In the genomic region with DNA sequence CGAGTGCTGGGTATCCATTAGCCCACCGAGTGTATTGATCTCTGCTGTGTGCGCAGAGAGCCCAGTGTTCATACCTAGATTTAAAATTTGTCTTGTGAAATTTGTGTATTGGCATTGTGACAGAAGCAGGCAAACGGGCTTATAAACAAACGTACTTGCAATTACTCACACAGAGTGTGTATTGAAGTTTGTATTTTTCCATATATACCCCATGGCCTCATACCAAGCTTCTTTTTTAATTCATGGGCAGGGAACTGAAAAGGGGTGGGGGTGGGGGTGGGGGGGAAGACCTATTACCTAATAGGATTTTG, we compare ENCODE assay signal across 9 mouse cellular contexts. TPM values are rescaled to one million over a fixed set of nuclear protein-coding genes. Genes with fewer than 3 reads are reported as not detected.
DNase-seq lines count a peak whose midpoint lies in the region; ATAC-seq and TF ChIP-seq lines count a peak whose summit lies in the region.
"Had no signal": no experiment of that assay in that cellular context is flagged by ENCODE, and none has a peak within 500 bp of the region (broad histone marks: within the 10 kb centered on the region; RNA-seq: fewer than 3 reads in every experiment).

No protein-coding gene starts in this region.

- no peaks in the 10 kb centered on the region for H3K9me3 ChIP-seq in heart, embryonic 12.5 days (replicated peaks)
- H3K9me3 ChIP-seq in E14TG2a.4 (ENCODE audit: low read length) = peaks cover 25% of the 10 kb centered on the region
- no peaks in the 10 kb centered on the region for H3K9me3 ChIP-seq in liver, embryonic 16.5 days (replicated peaks; ENCODE audit: control insufficient read depth, low read length)

- H3K27me3 ChIP-seq in heart, embryonic 12.5 days (replicated peaks) = no peaks in the 10 kb centered on the region
- H3K27me3 ChIP-seq in E14TG2a.4 (ENCODE audit: insufficient read depth, low read length) = peaks cover 9% of the 10 kb centered on the region
- H3K27me3 ChIP-seq in liver, embryonic 16.5 days (ENCODE audit: control insufficient read depth, insufficient read depth, low read depth, low read length) = no peaks in the 10 kb centered on the region

- no peaks in the 10 kb centered on the region; the same call in 1 of the 2 replicates for H3K36me3 ChIP-seq in heart, embryonic 12.5 days
- peaks cover 8% of the 10 kb centered on the region for H3K36me3 ChIP-seq in E14TG2a.4 (ENCODE audit: insufficient read depth, low read length)
- H3K36me3 ChIP-seq in liver, embryonic 16.5 days (ENCODE audit: control insufficient read depth, insufficient read depth) = no peaks in the 10 kb centered on the region

- peak overlapping the region; percentile 90 for H3K4me2 ChIP-seq in heart, embryonic 12.5 days
- H3K4me2 ChIP-seq in liver, embryonic 16.5 days (ENCODE audit: low read depth, low read length) = peak overlapping the region; percentile 82

- intact Hi-C loops in heart, postnatal 14 days (cut with DNase I) = loop anchor here (5.0 kb wide), 2 partner anchors 54 to 69 kb away; no protein-coding TSS in a partner anchor

- WGBS in heart, embryonic 12.5 days = 72% methylated on average over 5 of the region's 5 CpGs
- WGBS in liver, embryonic 16.5 days (ENCODE audit: insufficient replicate concordance) = 60% methylated on average over 5 of the region's 5 CpGs

- no peak for TF ChIP-seq CTCF in E14TG2a.4 (conservative IDR thresholded peaks at IDR 0.05; ENCODE audit: low read length)

- DNase-seq in heart, postnatal 14 days = no peak
- no peak for DNase-seq in adrenal gland, postnatal 10 days
- DNase-seq in ovary, postnatal 14 days (ENCODE audit: low spot score) = no peak
- DNase-seq in gastrocnemius, adult 8-10 months (ENCODE audit: low spot score in 2 of 2) = no peak
- DNase-seq: B cell, adult 2 months had no signal

- no peak for ATAC-seq in heart, embryonic 12.5 days (ENCODE audit: insufficient number of reproducible peaks, low FRiP score)
- 0 out of 2 replicates have a peak, but pooled peaks have one; percentile 0 for ATAC-seq in granulocyte monocyte progenitor cell, adult 5-6 weeks (replicated peaks; ENCODE audit: poor library complexity, severe bottlenecking)
- ATAC-seq in liver, embryonic 16.5 days (ENCODE audit: low read depth) = no peak

- H3K4me3 ChIP-seq in heart, embryonic 12.5 days = peak overlapping the region; percentile 98
- H3K4me3 ChIP-seq in E14TG2a.4 (replicated peaks; ENCODE audit: low read length) = peak overlapping the region; percentile 85
- peak overlapping the region; percentile 71 for H3K4me3 ChIP-seq in liver, embryonic 16.5 days (ENCODE audit: low read depth, low read length)

- H3K9ac ChIP-seq in heart, embryonic 12.5 days = 0 out of 2 replicates have a peak overlapping the region, but pooled peaks have one; percentile 91
- H3K9ac ChIP-seq in liver, embryonic 16.5 days (ENCODE audit: low read depth, low read length) = no peak overlapping the region; the same call in 1 of the 2 replicates

- no peak overlapping the region for H3K27ac ChIP-seq in heart, embryonic 12.5 days (ENCODE audit: poor library complexity, severe bottlenecking)
- H3K27ac ChIP-seq in liver, embryonic 16.5 days (ENCODE audit: low read length) = no peak overlapping the region

- no peaks in the 10 kb centered on the region for H3K4me1 ChIP-seq in heart, embryonic 12.5 days (replicated peaks)
- peaks cover 52% of the 10 kb centered on the region for H3K4me1 ChIP-seq in E14TG2a.4 (replicated peaks; ENCODE audit: low read depth, low read length)
- H3K4me1 ChIP-seq in liver, embryonic 16.5 days (ENCODE audit: control insufficient read depth, low read depth, low read length) = peaks cover 3% of the 10 kb centered on the region

RNA-seq across cellular contexts. Expression of a gene that starts 1.5 kb away (rescaled TPM):
- polyA plus RNA-seq in heart, embryonic 12.5 days (2016; fragmentation: Nextera tagmentation; extraction: Ambion mirVana) = 12.5 and 15.8 TPM in 2 replicates
- 10 to 100 TPM; 22.3 to 25.4 TPM for total RNA-seq in heart, postnatal 14 days (2021)
- 5.9 and 6.6 TPM in 2 replicates for total RNA-seq in granulocyte monocyte progenitor cell, adult 5-6 weeks (2014; fragmentation: Nextera tagmentation)
- 1.8 and 1.9 TPM in 2 replicates for total RNA-seq in granulocyte monocyte progenitor cell, adult 5-6 weeks (2017)
- 8.1 and 8.9 TPM in 2 replicates for polyA plus RNA-seq in liver, embryonic 16.5 days (2015; fragmentation: Nextera tagmentation; extraction: Ambion mirVana)
- total RNA-seq in adrenal gland, postnatal 10 days (2021) = 10 to 100 TPM; 27.8 to 29.7 TPM
- total RNA-seq in gastrocnemius, adult 8-10 months (2022) = 1 to 10 TPM; 1.1 to 3.1 (median 2.3) TPM
